Mouse (Mus musculus): ENCODE data around the gene Rnpepl1. TPM values are rescaled to one million over a fixed set of nuclear protein-coding genes. Genes with fewer than 3 reads are reported as not detected.

Rnpepl1 gene
- polyA plus RNA-seq, 1 experiment from 2014 or later: 47.8 TPM

Other genes starting within 250 kb of the Rnpepl1 start
- 93.6 and 95.3 TPM in 2 replicates for gene Gpc1, start 79.1 kb upstream of the Rnpepl1 start, polyA plus RNA-seq (2015; fragmentation: Nextera tagmentation; extraction: Ambion mirVana)
- 0.88 and 1.0 TPM in 2 replicates for gene Ankmy1, start 7.9 kb upstream of the Rnpepl1 start, polyA plus RNA-seq (2015; fragmentation: Nextera tagmentation; extraction: Ambion mirVana)
- 10.1 and 11.5 TPM in 2 replicates for gene Dusp28, start 3.8 kb upstream of the Rnpepl1 start, polyA plus RNA-seq (2015; fragmentation: Nextera tagmentation; extraction: Ambion mirVana)
- 34.5 and 36.5 TPM in 2 replicates for gene Capn10, start 23.6 kb downstream of the Rnpepl1 start, polyA plus RNA-seq (2015; fragmentation: Nextera tagmentation; extraction: Ambion mirVana)
- 1.2 and 2.1 TPM in 2 replicates for gene Gpr35, start 40.1 kb downstream of the Rnpepl1 start, polyA plus RNA-seq (2015; fragmentation: Nextera tagmentation; extraction: Ambion mirVana)
- not detected in 2 replicates for gene Aqp12, start 95.6 kb downstream of the Rnpepl1 start, polyA plus RNA-seq (2015; fragmentation: Nextera tagmentation; extraction: Ambion mirVana)
- gene Kif1a, start 191.2 kb downstream of the Rnpepl1 start, polyA plus RNA-seq (2015; fragmentation: Nextera tagmentation; extraction: Ambion mirVana): 26.8 and 32.7 TPM in 2 replicates
- gene Agxt, start 224.5 kb downstream of the Rnpepl1 start, polyA plus RNA-seq (2015; fragmentation: Nextera tagmentation; extraction: Ambion mirVana): 0.11 TPM in 1 of 2 replicates, not detected in the other

All from embryonic facial prominence, embryonic 15.5 days (tissue).